Mouse (Mus musculus): Measurements from ENCODE around the gene Surf4.

Gene Surf4

GRCm38 (mm10) chr2:26933304-26934055 is at the start of gene Surf4, which contains the start of gene Stkld1:
Surf4 (minus strand) TSS chr2:26933928.
Stkld1 (plus strand) TSS chr2:26934047.
- DNase-seq (ENCODE audit: low read depth): peak; percentile 89

- no peak for DNase-seq (ENCODE audit: low read depth)
These were observed 46.6 kb upstream of the Surf4 start for GRCm38 (mm10) chr2:26980361-26980760.

- peak; percentile 22 for DNase-seq (ENCODE audit: low read depth)
These were observed 40.2 kb upstream of the Surf4 start for GRCm38 (mm10) chr2:26973960-26974359.

GRCm38 (mm10) chr2:26973116-26973515 is 39.4 kb upstream of the Surf4 start, which contains the start of gene Adamts13:
Adamts13 (plus strand) TSS chr2:26973416.
- DNase-seq (ENCODE audit: low read depth): no peak

- no peak for DNase-seq (ENCODE audit: low read depth)
These were observed 33.5 kb upstream of the Surf4 start for GRCm38 (mm10) chr2:26967262-26967661.

GRCm38 (mm10) chr2:26964724-26965370 is 31.1 kb upstream of the Surf4 start:
- peak; percentile 9 for DNase-seq (ENCODE audit: low read depth)

DNA sequence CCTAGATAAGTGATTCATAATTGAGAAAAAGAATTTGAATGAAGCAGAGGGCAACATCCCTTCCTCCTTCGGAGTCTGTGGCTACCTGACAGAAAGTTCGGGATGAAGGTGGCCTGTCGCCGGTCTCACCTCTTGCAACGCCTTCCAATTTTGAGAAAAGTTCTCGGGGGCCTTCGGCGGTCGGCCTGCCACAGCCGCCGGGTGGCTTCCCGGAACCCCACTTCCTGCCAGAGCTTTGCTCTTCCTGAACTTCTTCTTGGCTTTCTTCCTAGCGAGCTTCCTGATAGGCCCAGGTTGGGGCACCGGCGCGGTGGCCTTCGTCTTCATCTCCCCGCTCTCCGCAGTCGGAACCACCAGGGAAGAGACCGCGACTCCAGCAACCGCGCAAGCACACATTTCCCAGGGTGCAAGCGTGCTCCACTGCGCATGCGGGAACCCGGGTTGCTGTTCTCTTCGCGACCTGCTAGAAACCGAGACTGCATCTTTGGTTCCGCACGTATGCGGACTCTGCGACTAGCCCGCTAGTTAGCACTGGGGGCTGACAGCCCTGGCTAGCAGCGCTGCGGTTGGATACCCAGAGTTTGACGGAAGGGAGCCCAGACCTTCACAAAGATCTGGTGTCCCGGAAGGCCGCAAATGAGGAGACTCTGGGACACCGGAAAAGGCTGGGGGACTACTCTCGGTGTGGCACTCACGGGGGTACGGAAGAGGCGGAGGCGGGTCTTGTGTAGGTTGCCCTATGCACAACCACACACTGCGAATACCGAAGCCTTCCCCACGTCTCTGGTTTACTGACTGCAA is 30.4 kb upstream of the Surf4 start, which contains the start of gene Rexo4:
Gene Rexo4, minus strand, starts transcription at position 464 of the 801 bp plus-strand sequence.
- peak; percentile 95 for DNase-seq (ENCODE audit: low read depth)

- no peak for DNase-seq (ENCODE audit: low read depth)
These were observed 27.0 kb upstream of the Surf4 start for GRCm38 (mm10) chr2:26960756-26961155.

DNA sequence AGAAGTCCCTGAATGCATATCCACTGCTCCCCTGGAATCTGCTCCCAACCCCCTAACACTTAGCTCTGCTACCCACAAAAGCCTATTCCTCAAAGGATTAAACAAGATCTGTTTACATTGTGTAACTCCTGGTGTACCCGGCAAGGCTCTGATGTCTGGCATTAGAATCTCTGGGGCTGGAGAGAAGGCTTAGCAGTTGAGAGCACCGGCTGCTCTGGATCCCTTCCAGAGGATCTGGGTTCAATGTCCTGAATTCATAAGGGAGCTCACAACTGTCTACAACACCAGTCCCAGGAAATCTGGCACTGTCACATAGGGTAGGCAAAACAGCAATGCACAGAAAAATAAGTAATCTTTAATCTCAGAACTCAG is 23.7 kb upstream of the Surf4 start:
- no peak for DNase-seq (ENCODE audit: low read depth)

GRCm38 (mm10) chr2:26956811-26957487 is 23.2 kb upstream of the Surf4 start:
- DNase-seq (ENCODE audit: low read depth): no peak

- DNase-seq (ENCODE audit: low read depth): no peak
These were observed 21.1 kb upstream of the Surf4 start for GRCm38 (mm10) chr2:26954735-26955395.

DNA sequence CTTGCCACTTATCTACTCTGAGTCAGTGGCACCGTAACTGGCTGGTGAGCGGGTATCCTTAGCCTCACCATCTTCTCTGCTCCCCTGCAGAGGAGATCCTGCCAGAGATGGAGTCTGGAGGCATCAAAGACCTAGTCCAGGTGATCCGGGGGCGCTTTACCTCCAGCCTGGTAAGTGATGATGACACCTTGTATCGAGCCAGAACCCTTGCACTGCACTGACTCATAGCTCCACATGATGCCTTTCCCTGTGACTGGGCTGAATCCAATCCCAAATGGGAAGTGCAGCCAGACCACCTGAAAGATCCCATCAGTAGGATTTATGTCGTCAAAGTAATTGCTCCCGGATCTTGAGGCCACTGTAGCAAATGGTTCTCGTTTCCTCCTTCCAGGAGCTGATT is 19.1 kb upstream of the Surf4 start:
- no peak for DNase-seq (ENCODE audit: low read depth)

DNA sequence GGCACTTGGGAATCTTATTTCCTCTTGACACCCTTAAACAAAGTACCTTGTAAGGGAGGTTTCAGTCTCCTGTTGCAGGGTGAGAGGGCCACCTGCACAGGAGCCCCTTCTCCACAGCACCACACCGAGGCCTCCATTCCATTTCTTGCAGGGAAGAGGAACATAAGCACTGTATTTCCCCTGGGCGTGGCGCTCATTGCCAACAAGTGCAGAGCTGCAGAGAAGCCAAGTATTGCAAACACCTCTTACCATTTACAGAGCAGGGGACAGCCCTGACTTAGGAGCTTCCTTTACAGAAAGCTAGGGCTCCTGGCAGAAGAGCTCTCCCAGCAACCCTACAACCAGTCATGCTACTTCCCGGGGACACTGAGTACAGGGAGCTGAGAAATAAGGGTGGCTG is 18.5 kb upstream of the Surf4 start:
- DNase-seq (ENCODE audit: low read depth): no peak

- DNase-seq (ENCODE audit: low read depth): no peak
These were observed 17.7 kb upstream of the Surf4 start for GRCm38 (mm10) chr2:26951346-26951905.

DNA sequence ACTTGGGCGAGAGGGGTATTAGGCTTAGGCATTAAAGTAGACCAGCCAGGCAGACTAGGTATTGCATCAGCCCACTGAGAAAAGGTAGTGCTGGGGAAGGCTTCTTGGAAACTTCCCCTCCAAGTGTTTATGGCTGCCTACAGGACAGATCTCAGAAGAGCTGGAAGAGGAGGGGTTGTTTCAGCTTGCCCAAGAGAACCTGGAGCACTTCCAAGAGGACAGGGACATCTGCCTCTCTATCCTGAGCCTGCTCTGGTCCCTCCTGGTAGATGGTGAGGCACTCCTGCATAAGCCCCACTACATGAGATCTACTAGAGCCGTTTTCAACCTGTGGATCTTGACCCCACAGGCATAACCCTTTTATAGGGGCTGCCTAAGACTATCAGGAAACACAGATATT is 16.7 kb upstream of the Surf4 start:
- DNase-seq (ENCODE audit: low read depth): no peak

GRCm38 (mm10) chr2:26943253-26943652 is 9.5 kb upstream of the Surf4 start:
- no peak for DNase-seq (ENCODE audit: low read depth)

- no peak for DNase-seq (ENCODE audit: low read depth)
These were observed 7.8 kb upstream of the Surf4 start for GRCm38 (mm10) chr2:26941539-26941938.

GRCm38 (mm10) chr2:26936425-26936824 is 2.7 kb upstream of the Surf4 start:
- DNase-seq (ENCODE audit: low read depth): no peak

DNA sequence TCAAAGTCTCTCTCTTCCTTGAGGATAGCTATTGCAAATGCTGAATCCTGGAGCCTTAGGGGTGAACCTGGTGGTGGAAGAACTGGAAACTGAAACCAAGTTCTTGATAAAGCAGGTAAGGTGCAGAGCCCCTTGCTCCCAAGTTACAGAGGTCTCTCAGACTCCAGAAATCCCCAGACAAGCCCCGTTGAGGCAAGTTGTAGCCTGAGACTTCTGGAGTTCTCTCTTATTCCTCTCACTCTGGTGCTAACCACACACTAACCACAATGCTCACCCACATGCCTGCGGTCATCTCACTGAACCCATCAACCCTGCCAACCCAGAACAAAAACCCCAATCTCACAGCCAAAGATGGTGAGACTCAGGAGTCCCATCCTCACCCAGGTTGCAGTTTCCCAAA is 1.6 kb upstream of the Surf4 start:
- DNase-seq (ENCODE audit: low read depth): no peak

GRCm38 (mm10) chr2:26932473-26933303 is 1.0 kb downstream of the Surf4 start:
- no peak for DNase-seq (ENCODE audit: low read depth)
